Mouse (Mus musculus) lung, postnatal 0 days (tissue): Measurements from ENCODE around the gene Klf6.
A peak's percentile ranks its signal among the peaks of the same experiment; 100 is the strongest.

Source experiments
- CTCF ChIP-seq: IDR thresholded peaks from 2 replicates; pipeline ENCODE4 v1.5.1; 2016; ENCODE audit warnings: antibody characterized with exemption, mild to moderate bottlenecking
- EP300 ChIP-seq: IDR thresholded peaks from 2 replicates; pipeline ENCODE4 v1.6.1; 2016; ENCODE audit warnings: antibody characterized with exemption, mild to moderate bottlenecking, control low read depth

- TF ChIP-seq CTCF: no peak
- TF ChIP-seq EP300: peak; percentile 100
Observed at GRCm38 (mm10) chr13:5841418-5841817, 19.9 kb upstream of the Klf6 start.
